Mouse (Mus musculus): ENCODE results near the gene Uqcrq. TPM values are rescaled to one million over a fixed set of nuclear protein-coding genes. Genes with fewer than 3 reads are reported as not detected.
"Not testable (repeated sequence)": the region's sequence is repeated elsewhere in the genome, so short reads cannot be mapped to it uniquely, and the experiment has no call there.

Uqcrq gene
- total RNA-seq, 2 experiments from 2014 or later: 1,298 to 1,311 TPM

DNA sequence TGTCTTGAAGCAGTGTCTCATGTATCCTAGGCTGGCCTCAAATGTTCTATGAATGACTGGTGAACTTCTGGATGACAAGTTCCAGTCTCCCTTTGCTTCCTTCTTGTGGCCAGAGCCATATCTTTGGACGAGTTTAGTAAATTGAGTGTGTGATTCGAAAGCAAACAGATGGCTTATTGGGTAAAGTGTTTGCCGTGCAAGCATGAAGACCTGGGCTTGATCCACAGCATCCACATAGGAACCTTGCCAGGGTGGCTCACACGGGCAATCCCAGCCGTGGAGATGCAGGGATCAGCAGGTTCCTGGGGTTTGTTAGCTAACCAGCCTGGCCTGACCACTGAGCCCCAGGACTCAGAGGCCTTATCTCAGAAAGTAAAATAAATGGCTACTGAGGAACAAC is 22.4 kb upstream of the Uqcrq start:
- no peak for DNase-seq (ENCODE audit: low spot score)

GRCm38 (mm10) chr11:53452396-53452795 is 21.8 kb upstream of the Uqcrq start:
- no peak for DNase-seq (ENCODE audit: low spot score)

DNA sequence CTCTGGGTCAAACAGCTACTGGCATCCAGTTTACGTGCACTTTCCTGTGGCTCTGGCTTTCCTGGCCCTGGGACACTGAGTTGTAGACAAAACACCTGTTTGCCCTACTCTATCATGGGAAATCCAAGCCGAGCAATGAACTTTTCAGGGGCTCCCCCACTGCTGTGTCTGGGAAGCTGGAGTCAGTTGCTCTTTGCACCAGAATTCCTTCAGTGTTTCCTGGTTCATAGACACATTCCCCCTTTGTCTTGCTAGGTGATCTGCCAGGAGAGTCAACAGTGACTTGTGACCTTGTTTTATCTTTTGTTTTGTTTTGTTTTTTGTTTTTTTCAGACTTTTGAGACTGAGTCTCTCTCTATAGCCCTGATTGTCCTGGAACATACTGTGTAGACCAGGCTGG is 20.7 kb upstream of the Uqcrq start:
- DNase-seq (ENCODE audit: low spot score): no peak

DNA sequence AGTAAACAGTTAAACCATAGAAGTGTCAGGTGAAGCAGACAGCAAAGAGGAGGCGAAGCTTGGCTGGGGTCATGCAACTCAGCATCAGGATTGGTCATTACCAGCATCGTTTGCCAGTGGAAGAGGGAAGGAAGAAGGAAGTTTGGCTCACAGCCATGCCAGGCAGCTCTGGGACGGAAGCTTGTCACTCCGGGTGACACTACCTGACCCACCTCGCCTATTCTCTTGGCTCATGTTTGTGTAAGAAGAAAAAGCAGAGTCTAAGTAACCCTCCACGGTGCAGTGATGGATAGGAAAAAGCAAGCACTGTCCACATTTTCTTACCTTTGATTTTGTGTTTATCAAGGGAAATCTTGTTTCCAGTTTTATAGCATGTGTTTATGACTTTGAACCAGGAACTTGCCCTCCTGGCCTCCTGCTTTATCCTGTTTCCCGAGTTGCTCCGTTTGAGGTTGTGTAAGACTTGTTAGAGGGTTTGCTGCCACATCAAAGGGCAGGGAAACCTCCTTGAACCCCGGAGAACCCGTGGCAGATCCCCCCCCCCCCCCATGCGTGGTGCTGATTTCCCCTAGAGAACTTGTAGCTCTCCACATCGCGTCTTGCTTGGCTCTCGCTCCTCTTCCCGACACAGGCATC is 19.6 kb upstream of the Uqcrq start:
- no peak for DNase-seq (ENCODE audit: low spot score)

- peak; percentile 69 for DNase-seq (ENCODE audit: low spot score)
Observed at GRCm38 (mm10) chr11:53448529-53448928, 17.9 kb upstream of the Uqcrq start.

- no peak for DNase-seq (ENCODE audit: low spot score)
Observed at GRCm38 (mm10) chr11:53447996-53448395, 17.4 kb upstream of the Uqcrq start.

- no peak for DNase-seq (ENCODE audit: low spot score)
Observed at GRCm38 (mm10) chr11:53446183-53446582, 15.6 kb upstream of the Uqcrq start.

GRCm38 (mm10) chr11:53445562-53445961 is 14.9 kb upstream of the Uqcrq start:
- no peak for DNase-seq (ENCODE audit: low spot score)

- peak; percentile 46 for DNase-seq (ENCODE audit: low spot score)
Observed at GRCm38 (mm10) chr11:53443861-53444260, 13.2 kb upstream of the Uqcrq start.

- DNase-seq (ENCODE audit: low spot score): no peak
Observed at GRCm38 (mm10) chr11:53441921-53442320, 11.3 kb upstream of the Uqcrq start.

DNA sequence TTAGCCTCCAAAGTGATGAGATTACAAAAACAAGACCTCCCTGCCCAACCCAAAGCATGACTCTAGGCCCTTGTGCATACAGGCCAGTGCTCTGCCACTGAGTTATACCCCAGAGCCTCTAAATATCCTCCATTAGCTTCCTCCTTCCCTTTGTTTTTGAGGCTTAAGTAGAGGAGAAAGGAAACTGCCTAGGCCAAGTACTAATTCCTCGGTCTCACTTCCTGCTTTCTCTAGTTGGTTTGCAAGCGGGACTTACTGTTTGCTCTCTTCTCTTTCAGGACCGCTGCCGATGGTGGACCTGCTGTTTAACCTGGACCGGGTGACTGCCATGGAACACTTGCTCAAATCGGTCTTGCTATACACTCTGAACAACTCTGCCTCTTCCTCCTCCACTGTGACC is 5.7 kb upstream of the Uqcrq start:
- no peak for DNase-seq (ENCODE audit: low spot score)

DNA sequence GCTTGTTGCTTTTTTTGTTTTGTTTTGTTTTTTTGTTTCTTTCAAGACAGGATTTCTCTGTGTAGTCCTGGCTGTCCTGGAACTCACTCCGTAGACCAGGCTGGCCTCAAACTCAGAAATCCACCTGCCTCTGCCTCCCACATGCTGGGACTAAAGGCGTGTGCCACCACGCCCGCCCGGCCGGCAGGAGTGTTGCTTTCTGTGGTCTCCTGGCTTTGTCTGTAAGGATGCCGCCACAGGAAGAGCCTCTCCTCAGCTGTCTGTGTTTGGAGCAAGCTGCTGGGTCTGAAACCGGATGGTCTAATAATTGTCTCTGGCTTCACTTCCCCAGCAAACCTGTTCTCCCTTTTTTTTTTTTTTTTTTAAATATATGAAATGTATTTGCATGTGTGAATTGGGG is 4.9 kb upstream of the Uqcrq start:
- DNase-seq (ENCODE audit: low spot score): no peak

DNA sequence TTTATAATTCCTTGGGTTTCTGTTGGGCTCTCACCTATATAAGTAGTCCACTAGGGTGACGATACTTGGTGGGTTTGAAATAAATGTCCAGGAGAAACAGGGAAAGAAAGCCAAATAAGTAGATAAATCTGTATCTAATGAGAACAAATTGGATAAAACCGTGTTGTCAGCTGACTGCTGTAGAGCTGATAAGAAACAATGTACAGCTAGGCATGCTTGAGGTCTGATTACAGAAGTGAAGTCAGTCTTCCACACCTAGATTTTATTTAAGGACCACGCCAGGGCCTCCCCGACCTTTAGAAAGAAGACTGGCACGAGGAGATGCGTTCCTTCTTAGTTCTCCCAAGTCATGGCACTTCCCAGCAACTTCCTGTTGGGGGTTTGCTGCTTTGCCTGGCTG is 2.4 kb upstream of the Uqcrq start:
- DNase-seq (ENCODE audit: low spot score): no peak

DNA sequence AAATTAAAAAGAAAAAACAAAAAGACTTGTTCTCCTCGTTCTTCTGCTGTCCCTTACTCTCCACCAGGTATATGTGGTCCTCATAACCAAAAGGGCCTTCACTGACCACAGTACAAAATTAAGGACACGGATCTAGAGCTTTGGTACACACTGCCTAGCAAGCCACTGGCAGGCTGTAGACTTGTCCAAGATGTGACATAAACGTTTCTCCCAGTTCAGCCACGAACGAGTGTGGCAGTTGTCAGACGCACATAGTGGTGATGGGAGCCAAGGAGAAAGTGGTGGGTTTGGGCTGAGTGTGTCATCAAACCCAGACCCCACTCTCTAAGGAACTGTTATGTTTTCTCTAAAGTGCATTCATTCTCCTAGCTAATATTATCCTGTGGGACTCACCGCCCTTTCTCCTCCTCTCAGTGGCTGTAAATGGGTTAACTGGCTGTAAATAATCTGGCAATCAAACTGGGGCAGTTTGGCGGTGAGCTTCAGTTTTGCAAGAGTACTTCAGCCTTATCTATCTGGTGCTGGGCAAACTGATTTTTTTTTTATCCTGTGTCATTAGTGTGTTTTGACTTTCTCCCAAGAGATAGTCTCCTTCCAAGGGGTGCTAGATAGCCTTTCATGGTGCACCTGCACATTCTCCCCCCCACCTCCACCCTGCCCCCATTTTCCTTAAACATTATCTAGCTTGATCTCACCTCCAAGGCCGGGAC is 871 bp upstream of the Uqcrq start:
- DNase-seq (ENCODE audit: low spot score): no peak

- no peak for DNase-seq (ENCODE audit: low spot score)
Observed at GRCm38 (mm10) chr11:53430300-53430669, 346 bp downstream of the Uqcrq start.

DNA sequence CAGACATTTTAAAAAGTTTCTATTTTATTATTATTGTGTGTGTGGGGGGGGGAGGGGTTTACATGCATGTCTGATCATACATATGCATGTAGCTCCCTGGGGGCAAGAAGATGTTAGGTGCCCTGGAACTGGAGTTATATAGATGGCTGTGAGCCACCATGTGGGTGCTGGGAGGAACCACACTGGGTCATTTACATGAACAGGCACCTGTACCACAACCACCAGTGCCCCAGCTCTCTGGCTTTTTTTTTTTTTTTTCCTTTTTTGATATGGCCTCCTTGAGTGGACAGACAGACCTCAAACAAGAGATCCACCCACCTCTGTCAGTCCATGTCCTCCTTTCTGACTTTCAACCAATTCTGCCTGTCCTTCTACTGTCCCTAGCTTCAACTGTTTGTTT is 1.4 kb downstream of the Uqcrq start:
- no peak for DNase-seq (ENCODE audit: low spot score)

- DNase-seq (ENCODE audit: low spot score): no peak
Observed at GRCm38 (mm10) chr11:53428716-53429057, 1.9 kb downstream of the Uqcrq start.

DNA sequence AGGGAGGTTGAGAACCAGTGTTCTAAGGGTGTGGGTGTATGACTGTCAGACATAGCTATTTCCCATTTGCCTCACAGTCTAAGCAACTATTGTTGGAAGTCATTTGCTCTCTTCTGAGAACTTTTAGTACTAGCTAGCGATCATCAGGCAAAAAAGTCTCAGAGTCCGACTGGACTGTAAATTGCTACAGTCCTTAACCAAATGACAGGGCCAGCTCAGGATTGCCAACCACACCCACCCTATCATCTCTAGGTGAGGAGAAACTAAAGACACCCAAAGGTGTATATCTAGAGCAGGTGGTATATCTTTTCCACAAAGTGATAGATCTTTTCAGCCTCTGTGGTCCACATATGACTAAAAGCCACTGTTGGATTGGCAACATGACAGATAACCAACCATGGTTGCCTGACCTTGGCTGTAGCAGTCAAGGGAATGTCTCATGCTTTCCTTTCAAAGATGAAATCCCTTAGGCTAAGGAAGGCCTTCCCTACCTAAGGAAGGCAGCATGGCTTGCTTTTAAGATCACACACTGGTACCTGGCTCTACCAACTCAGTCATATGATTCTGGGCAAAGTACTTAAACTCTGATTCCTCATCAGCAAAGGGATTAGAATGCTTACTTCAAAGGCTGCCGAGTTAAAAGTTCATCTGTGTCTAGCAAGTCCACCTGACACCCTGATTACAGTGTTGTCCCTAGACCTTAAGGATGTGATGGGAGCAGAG is 2.5 kb downstream of the Uqcrq start:
- DNase-seq (ENCODE audit: low spot score): no peak

DNA sequence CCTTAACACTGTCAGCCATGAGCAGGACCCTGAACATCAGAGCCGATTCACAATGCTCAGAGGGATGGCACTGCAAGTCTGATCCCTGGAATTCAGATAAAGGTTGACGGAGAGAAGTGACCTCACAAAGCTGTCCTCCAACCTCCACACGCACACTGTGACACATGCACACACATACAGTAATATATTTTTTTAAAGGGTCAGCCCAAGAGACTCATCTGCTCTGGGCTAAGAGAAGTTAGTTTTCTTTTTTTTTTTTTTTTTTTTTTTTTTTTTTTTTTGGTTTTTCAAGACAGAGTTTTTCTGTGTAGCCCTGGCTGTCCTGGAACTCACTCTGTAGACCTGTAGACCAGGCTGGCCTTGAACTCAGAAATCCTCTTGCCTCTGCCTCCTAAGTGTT is 3.7 kb downstream of the Uqcrq start:
- not testable (repeated sequence) for DNase-seq (ENCODE audit: low spot score)

GRCm38 (mm10) chr11:53425711-53426255 is 4.8 kb downstream of the Uqcrq start:
- DNase-seq (ENCODE audit: low spot score): no peak

- DNase-seq (ENCODE audit: low spot score): no peak
Observed at GRCm38 (mm10) chr11:53425251-53425650, 5.4 kb downstream of the Uqcrq start.

- DNase-seq (ENCODE audit: low spot score): no peak
Observed at GRCm38 (mm10) chr11:53424826-53425225, 5.8 kb downstream of the Uqcrq start.

DNA sequence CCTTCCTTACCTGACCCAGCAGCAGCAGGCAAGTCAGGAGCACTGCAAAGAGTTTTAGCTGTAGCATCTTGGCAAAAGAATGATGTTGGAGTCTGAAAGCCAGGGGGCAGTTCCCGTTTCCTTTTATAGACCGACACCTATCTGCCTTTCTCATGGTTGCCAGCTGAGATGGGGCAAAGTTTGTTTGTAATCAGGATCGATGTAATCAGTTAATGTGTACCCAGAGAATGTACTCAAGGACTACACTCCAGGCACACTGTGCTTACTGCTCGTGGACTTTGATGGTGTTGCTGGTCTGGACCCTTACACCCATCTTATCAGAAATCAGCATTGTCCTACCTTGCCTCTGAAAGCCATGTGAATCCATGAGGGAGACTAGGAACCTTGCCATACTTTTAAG is 7.6 kb downstream of the Uqcrq start, which contains the start of gene Leap2:
Leap2 (minus strand) TSS at position 135 of the 400 bp plus-strand sequence.
- no peak for DNase-seq (ENCODE audit: low spot score)
